1 mouse cellular context compared by ENCODE assay signal in the genomic region with DNA sequence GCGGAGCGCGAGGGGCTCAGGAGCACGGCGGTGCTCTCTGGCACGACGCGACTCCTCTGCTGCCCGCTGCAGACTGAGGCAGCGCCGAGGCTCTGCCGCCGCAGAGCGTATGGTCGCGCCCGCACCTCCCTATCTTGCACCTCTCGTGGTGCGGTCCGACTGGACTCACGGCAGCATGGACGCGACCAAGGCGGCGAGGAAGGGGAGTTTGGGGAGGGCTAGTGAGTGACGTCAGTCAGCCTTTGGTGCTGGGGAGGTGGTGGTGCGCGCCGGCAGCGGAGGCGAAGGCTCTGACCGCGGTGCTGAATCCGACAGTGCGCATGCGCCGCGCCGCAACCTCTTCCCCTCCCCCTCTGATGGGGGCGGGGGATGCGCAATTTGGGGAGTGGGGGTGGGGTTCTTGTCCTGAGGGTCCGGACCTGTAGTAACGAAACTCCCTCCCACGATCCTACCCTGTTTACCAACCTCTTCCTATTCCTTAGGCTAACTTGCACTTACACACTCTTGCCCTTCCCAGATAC.
TF ChIP-seq lines count a peak whose summit lies in the region.

Syn1 (minus strand) TSS at position 161 of the 521 bp plus-strand sequence.

TF ChIP-seq in MEL, 35 proteins besides CTCF, POLR2A, EP300 and RAD21 (continued from another document):
- TF ChIP-seq ETS1 (IDR thresholded peaks at IDR 0.05; ENCODE audit: low read depth, low read length) (no peak), ELF1 (IDR thresholded peaks at IDR 0.05; ENCODE audit: low read depth, low read length) (no peak), CHD2 (IDR thresholded peaks at IDR 0.05; ENCODE audit: low read length) (peak; percentile 67), MAZ (IDR thresholded peaks at IDR 0.05; ENCODE audit: low read depth, low read length) (peak; percentile 84)
